Mouse (Mus musculus) forebrain, embryonic 11.5 days (tissue): Measurements from ENCODE around the gene Pif1. TPM values are rescaled to one million over a fixed set of nuclear protein-coding genes. Genes with fewer than 3 reads are reported as not detected.

Experiments
- ATAC-seq: fragments of 200-750 bp; cut with Nextera tagmentation; replicated peaks from 2 replicates; pipeline ENCODE4 v1.8.0; 2017; ENCODE audit warnings: moderate TSS enrichment; ENCODE audit not compliant: low FRiP score
- DNase-seq: peaks from one replicate; pipeline ENCODE4 v3.0.0-alpha.2; 2017; ENCODE audit warnings: low spot score
- H3K27ac ChIP-seq: fragments of 300-500 bp; sonication (generic); 2 replicates; pipeline ENCODE4 v1.5.1; 2014; ENCODE audit warnings: low read depth, low read length
- H3K27me3 ChIP-seq: fragments of 300-500 bp; sonication (generic); 2 replicates; pipeline ENCODE4 v1.6.1; 2014; ENCODE audit warnings: mild to moderate bottlenecking, low read length, mixed read lengths; ENCODE audit not compliant: control insufficient read depth, insufficient read depth
- H3K36me3 ChIP-seq: fragments of 300-500 bp; sonication (generic); 2 replicates; pipeline ENCODE4 v1.6.1; 2014; ENCODE audit warnings: mild to moderate bottlenecking, low read length, moderate library complexity, mixed read lengths; ENCODE audit not compliant: control insufficient read depth, insufficient read depth
- H3K4me1 ChIP-seq: fragments of 300-500 bp; sonication (generic); replicated peaks from 2 replicates; pipeline ENCODE4 v1.6.1; 2014; ENCODE audit warnings: low read length, mixed read lengths; ENCODE audit not compliant: control insufficient read depth, insufficient read depth
- H3K4me2 ChIP-seq: fragments of 300-500 bp; sonication (generic); 2 replicates; pipeline ENCODE4 v1.6.1; 2014; ENCODE audit warnings: low read depth, mild to moderate bottlenecking, low read length, moderate library complexity, mixed read lengths; ENCODE audit not compliant: severe bottlenecking
- H3K4me3 ChIP-seq: fragments of 300-500 bp; sonication (generic); 2 replicates; pipeline ENCODE4 v1.5.1; 2014; ENCODE audit warnings: low read depth, low read length
- H3K9ac ChIP-seq: fragments of 300-500 bp; sonication (generic); 2 replicates; pipeline ENCODE4 v1.6.1; 2014; ENCODE audit warnings: low read length
- H3K9me3 ChIP-seq: fragments of 300-500 bp; sonication (generic); 2 replicates; pipeline ENCODE4 v1.6.1; 2016; ENCODE audit warnings: low read length, mixed read lengths; ENCODE audit not compliant: control insufficient read depth
- WGBS: fragments of 180-500 bp; shearing (Covaris S2); extraction: QIAGEN DNeasy Blood & Tissue Kit; methylation state at CpG from one replicate; pipeline ENCODE4 v1.1.7; 2014; 5-methylcytosine and 5-hydroxymethylcytosine counted together
- polyA plus RNA-seq: library from polyadenylated mRNA; unstranded; fragments of >200 nt; fragmentation: Nextera tagmentation; extraction: Ambion mirVana; gene quantifications from 2 replicates; pipeline ENCODE4 v1.2.1, GENCODE M21; 2014

Pif1 gene
- polyA plus RNA-seq, 1 experiment from 2014 or later, result 31.8 TPM

DNA sequence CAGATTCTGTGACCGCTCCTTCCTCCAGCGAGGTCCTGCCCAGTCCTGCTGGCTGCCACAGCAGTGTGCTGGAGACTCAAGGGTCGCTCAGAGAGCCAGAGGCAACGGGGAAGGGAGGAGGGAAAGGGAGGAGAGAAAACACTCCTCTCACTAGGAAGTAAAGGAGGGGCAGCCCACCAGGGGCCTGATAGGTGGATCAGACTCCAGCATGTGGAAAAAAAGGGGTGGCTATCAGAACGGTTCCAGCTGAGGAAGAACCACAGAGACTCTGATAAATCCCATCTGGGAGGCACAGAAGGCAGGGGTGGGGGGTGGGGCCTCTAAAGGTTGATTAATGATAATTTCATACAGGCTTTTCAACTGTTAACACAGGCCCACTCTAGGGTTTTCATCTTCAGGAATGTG lies 32.0 kb upstream of the Pif1 start:
- H3K9me3 ChIP-seq, result no peaks in the 10 kb centered on the region
- no peak overlapping the region for H3K9ac ChIP-seq
- H3K4me3 ChIP-seq, result no peak overlapping the region
- DNase-seq (no peak), ATAC-seq (no peak)
- peaks cover 7% of the 10 kb centered on the region; the same call in 1 of the 2 replicates for H3K4me1 ChIP-seq
- WGBS, result 14% methylated on average over 5 of the region's 5 CpGs
- no peak overlapping the region for H3K27ac ChIP-seq
- H3K36me3 ChIP-seq, result no peaks in the 10 kb centered on the region; the same call in 1 of the 2 replicates
- no peak overlapping the region for H3K4me2 ChIP-seq
- H3K27me3 ChIP-seq, result no peaks in the 10 kb centered on the region

DNA sequence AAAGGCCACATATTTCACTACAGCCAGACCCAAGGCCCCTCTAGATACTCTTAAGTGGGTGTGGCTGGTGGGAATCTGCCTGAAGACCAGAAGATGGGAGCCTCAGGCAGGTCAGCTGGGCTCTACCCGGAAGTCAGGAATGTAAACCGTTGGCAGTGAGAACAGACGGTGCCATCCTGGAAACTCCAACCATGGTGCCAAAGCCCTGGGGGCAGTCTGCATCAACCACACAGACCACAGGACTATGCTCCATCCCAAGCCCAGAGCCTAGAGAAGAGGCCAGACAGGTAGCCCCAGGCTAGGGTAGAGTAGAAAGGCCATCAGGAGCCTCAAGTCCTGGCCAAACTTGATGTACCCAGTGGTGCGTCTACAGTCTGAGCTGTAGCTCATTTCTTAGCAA lies 31.3 kb upstream of the Pif1 start:
- no peak for ATAC-seq
- H3K27ac ChIP-seq, result no peak overlapping the region

DNA sequence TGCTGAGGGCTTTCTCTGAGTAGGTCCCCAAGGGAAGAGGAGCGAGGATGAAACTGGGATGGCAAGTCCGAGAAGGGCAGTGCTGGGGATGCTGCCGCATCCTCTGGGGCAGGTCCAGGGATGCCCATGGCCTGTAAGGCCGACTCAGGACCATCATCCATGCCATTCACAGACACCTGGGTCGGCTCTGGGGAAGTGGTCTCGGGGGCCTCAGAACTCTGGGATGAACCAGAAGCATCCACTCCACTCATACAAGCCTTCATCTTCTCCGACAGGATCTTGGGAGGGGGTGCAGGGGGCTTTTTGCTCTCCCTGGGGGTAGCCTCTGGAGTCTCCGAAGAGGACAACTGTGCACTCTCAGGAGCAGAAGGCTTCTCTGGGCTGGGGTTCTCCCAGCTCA lies 30.6 kb upstream of the Pif1 start:
- H3K36me3 ChIP-seq, result no peaks in the 10 kb centered on the region; the same call in 1 of the 2 replicates
- DNase-seq (no peak), ATAC-seq (no peak)
- H3K27me3 ChIP-seq, result no peaks in the 10 kb centered on the region
- 95% methylated on average over 8 of the region's 8 CpGs for WGBS
- peaks cover 4% of the 10 kb centered on the region; the same call in 1 of the 2 replicates for H3K4me1 ChIP-seq
- H3K9me3 ChIP-seq, result no peaks in the 10 kb centered on the region
- H3K4me3 ChIP-seq, result no peak overlapping the region
- H3K4me2 ChIP-seq, result no peak overlapping the region
- no peak overlapping the region for H3K27ac ChIP-seq
- H3K9ac ChIP-seq, result no peak overlapping the region

More for the DNA sequence above, 31.3 kb upstream of the Pif1 start:
- 90% methylated on average over 4 of the region's 4 CpGs for WGBS
- no peak overlapping the region for H3K4me3 ChIP-seq
- H3K36me3 ChIP-seq, result no peaks in the 10 kb centered on the region; the same call in 1 of the 2 replicates
- peaks cover 6% of the 10 kb centered on the region; the same call in 1 of the 2 replicates for H3K4me1 ChIP-seq
- no peak for DNase-seq
- no peaks in the 10 kb centered on the region for H3K9me3 ChIP-seq
- H3K4me2 ChIP-seq, result no peak overlapping the region
- H3K9ac ChIP-seq, result no peak overlapping the region
- no peaks in the 10 kb centered on the region for H3K27me3 ChIP-seq

DNA sequence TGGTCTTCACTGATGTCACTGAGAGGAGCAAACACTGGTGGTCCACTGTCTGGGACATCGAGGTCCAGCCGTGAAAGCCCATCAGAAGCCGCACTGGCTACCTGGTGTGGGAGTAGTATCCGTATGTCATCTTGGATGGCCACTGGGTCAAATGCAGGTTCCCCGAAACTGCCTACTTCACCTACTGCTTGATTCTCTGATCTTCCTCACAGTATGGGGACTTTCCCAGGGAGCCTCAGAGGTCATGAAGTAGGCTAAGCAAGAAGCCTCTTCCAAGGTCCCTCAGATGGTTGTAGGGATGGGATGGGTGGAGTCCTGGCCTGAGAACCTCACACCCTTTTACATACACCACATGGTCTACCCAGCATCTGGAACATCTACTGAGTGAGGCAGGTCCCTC lies 30.0 kb upstream of the Pif1 start:
- no peak overlapping the region for H3K4me2 ChIP-seq
- H3K36me3 ChIP-seq, result no peaks in the 10 kb centered on the region; the same call in 1 of the 2 replicates
- no peak overlapping the region for H3K4me3 ChIP-seq
- 96% methylated on average over 5 of the region's 5 CpGs for whole genome bisulfite sequencing
- peaks cover 7% of the 10 kb centered on the region; the same call in 1 of the 2 replicates for H3K4me1 ChIP-seq
- no peak overlapping the region for H3K27ac ChIP-seq
- no peaks in the 10 kb centered on the region for H3K27me3 ChIP-seq
- no peak for DNase-seq
- H3K9me3 ChIP-seq, result no peaks in the 10 kb centered on the region
- H3K9ac ChIP-seq, result no peak overlapping the region
- ATAC-seq, result no peak

DNA sequence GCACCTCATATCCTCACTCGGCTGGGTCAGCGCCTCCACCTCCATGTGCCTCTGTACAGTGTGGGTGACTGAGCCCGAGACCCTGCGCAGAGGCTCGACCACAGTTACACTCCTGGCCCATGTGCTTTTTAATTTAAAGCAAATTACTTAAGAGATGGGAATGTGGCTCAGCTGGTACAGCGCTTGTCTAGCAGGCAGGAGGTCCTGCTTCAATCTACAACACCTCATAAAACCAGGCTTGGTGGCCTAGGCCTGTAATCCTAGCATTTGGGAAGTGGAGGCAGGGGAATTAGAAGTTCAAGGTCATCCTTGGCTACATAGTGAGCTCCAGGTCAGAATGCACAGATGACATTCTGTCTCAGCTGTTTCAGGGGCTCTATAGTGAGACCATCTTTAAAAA lies 28.2 kb upstream of the Pif1 start:
- H3K27ac ChIP-seq, result no peak overlapping the region
- H3K36me3 ChIP-seq, result no peaks in the 10 kb centered on the region; the same call in 1 of the 2 replicates
- no peak overlapping the region for H3K9ac ChIP-seq
- H3K4me3 ChIP-seq, result no peak overlapping the region
- H3K4me1 ChIP-seq, result peaks cover 13% of the 10 kb centered on the region; the same call in 1 of the 2 replicates
- H3K9me3 ChIP-seq, result no peaks in the 10 kb centered on the region
- DNase-seq (no peak), ATAC-seq (no peak)
- 94% methylated on average over 6 of the region's 6 CpGs for WGBS
- H3K27me3 ChIP-seq, result no peaks in the 10 kb centered on the region
- no peak overlapping the region for H3K4me2 ChIP-seq

DNA sequence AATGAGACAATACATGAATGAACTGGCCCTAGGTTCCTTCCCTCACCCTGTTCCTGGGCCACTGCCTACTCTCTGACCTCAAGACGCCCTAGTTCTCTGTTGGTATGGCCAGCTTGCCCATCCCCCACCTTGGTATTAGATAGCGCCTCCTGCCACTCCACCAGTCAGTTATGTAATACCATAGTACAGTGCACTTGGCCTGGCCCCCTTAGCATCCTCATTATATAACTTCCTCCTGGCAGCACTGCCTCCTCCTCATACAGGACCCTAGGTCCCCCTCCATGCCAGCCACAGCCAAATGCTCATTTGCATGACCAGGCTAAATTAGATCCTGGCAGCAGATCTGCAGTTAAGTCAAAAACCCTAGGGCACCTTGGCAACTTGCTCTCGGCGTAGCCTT lies 25.9 kb upstream of the Pif1 start:
- Histone ChIP-seq H3K9me3 (no peaks in the 10 kb centered on the region), H3K9ac (no peak overlapping the region), H3K4me3 (no peak overlapping the region), H3K4me1 (peaks cover 8% of the 10 kb centered on the region; the same call in 1 of the 2 replicates), H3K4me2 (no peak overlapping the region), H3K27me3 (no peaks in the 10 kb centered on the region), H3K27ac (no peak overlapping the region), H3K36me3 (no peaks in the 10 kb centered on the region; the same call in 1 of the 2 replicates)
- ATAC-seq (no peak), DNase-seq (no peak)
- WGBS, result 83% methylated on average over 4 of the region's 4 CpGs

DNA sequence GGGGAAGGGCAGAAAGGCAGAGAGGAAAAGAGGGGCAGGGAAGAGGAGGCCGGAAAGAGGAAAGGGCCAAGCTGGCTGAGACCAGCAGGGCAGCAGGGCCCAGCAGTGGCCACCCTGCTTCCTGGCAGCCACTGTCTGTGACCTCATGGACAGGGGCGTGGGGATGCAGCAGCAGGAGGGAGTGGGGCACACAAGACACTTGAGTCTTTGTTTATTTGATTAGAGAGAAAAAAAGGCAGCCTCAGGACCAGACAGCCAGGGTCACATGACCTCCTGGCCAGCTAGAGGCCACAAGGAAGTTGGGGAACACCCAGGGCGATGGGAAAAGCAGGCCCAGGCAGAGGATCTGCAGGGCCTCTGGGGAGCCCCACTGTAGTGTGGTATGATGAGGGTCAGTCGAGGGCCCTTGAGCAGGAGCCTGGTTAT lies 24.9 kb upstream of the Pif1 start:
- Histone ChIP-seq H3K9ac (no peak overlapping the region), H3K4me1 (peaks cover 8% of the 10 kb centered on the region; the same call in 1 of the 2 replicates), H3K9me3 (no peaks in the 10 kb centered on the region), H3K4me3 (no peak overlapping the region), H3K27me3 (no peaks in the 10 kb centered on the region), H3K36me3 (no peaks in the 10 kb centered on the region), H3K4me2 (no peak overlapping the region), H3K27ac (no peak overlapping the region)
- DNase-seq (no peak), ATAC-seq (no peak)
- 43% methylated on average over 4 of the region's 4 CpGs for WGBS

DNA sequence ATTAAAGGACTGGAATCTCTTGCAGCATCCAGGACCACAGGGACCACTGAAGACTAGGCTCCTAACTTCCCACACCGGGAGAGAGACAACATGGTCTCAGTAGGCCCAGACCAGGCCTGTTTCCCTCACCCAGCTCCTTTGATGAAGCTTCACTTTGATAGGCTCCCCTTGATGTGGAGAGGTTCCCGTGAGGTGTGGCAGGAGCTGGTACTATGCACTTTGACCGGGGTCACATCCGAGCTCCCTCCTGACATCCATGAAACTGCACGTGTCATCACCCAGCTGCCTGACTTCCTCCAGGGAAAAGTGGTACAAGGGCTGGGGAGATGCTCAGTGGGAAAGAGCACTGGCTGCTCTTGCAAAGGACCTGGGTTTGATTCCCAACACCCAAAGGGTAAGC lies 23.9 kb upstream of the Pif1 start:
- WGBS, result 91% methylated on average over 5 of the region's 5 CpGs
- H3K4me3 ChIP-seq, result no peak overlapping the region
- ATAC-seq (no peak), DNase-seq (no peak)
- H3K4me1 ChIP-seq, result peaks cover 8% of the 10 kb centered on the region; the same call in 1 of the 2 replicates
- no peak overlapping the region for H3K27ac ChIP-seq
- H3K27me3 ChIP-seq, result no peaks in the 10 kb centered on the region
- H3K9ac ChIP-seq, result no peak overlapping the region
- no peaks in the 10 kb centered on the region for H3K36me3 ChIP-seq
- no peak overlapping the region for H3K4me2 ChIP-seq
- no peaks in the 10 kb centered on the region for H3K9me3 ChIP-seq

DNA sequence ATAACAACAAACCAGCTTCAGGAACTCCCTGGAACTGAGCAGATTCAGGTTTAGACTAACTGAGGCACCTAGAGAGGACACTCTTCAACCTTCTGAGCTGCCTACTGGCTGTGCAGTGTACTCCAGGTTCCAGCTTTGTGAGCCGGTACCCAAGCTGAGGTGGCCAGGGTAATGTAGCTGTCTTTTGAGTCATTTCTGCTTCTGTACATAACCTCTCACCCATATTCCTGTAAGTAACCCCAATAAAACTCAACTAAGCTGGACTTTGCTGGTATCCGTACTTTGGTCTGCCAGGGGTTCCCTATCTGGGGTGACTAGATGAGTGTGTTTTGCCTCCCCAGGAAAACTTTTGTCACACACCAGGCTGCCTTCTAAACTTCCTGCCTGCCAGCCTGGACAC lies 22.3 kb upstream of the Pif1 start:
- 96% methylated on average over 2 of the region's 2 CpGs for WGBS
- no peaks in the 10 kb centered on the region for H3K36me3 ChIP-seq
- no peak overlapping the region for H3K4me2 ChIP-seq
- no peak overlapping the region for H3K9ac ChIP-seq
- no peak for DNase-seq
- peaks cover 8% of the 10 kb centered on the region; the same call in 1 of the 2 replicates for H3K4me1 ChIP-seq
- no peak overlapping the region for H3K27ac ChIP-seq
- no peak for ATAC-seq
- no peaks in the 10 kb centered on the region for H3K9me3 ChIP-seq
- no peaks in the 10 kb centered on the region for H3K27me3 ChIP-seq
- H3K4me3 ChIP-seq, result no peak overlapping the region
